Mouse (Mus musculus): ENCODE data around the gene Pole4. TPM values are rescaled to one million over a fixed set of nuclear protein-coding genes. Genes with fewer than 3 reads are reported as not detected.
"Not testable (repeated sequence)": the region's sequence is repeated elsewhere in the genome, so short reads cannot be mapped to it uniquely, and the experiment has no call there.

Gene Pole4
- polyA plus RNA-seq, 1 experiment from 2014 or later, result 146 TPM

- DNase-seq (ENCODE audit: low spot score), result no peak
Measured at GRCm38 (mm10) chr6:82715253-82715652, 10.1 kb upstream of the Pole4 start.

- DNase-seq (ENCODE audit: low spot score), result no peak
Measured at GRCm38 (mm10) chr6:82714841-82715240, 9.7 kb upstream of the Pole4 start.

GRCm38 (mm10) chr6:82714243-82714642 is 9.1 kb upstream of the Pole4 start:
- DNase-seq (ENCODE audit: low spot score), result peak; percentile 76

DNA sequence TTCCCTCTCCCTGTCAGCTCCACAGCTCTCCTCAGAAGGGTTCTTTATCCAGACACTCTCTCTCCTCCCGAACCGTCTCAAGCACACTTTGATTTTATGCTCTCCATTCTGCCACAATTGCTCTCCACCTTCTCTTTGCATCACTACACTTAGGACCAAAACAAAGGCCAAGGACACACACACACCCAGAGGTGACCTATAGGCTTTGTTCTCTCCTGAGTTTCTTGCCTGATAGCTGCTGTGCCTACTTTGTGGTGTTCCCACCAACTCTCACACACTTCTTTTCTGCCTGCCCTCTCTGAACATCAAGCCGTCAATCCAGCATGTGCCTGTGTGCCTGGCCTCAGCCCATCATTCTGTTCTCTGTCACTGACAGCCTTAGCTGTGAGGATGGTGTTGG is 2.6 kb upstream of the Pole4 start:
- no peak for DNase-seq (ENCODE audit: low spot score)

GRCm38 (mm10) chr6:82707241-82707640 is 2.1 kb upstream of the Pole4 start:
- DNase-seq (ENCODE audit: low spot score), result no peak

DNA sequence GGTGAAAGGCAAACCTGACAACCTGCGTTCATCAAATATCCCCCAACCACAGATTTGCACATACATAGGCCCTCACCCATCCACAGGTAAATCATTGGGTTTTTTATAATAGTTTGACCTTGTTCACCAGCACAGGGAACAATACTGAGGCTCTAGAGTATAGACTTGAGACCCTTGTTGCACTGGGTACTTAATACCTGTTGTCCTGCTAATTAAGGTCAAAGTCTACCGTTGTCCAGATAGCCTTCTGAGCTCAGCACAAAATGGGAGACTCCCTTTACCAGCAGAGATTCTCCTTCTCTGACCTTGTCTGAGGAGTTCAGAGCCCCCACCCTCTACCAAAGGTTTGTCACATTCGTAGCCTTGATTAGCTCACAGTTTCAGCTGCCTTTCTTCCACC is 1.5 kb downstream of the Pole4 start:
- DNase-seq (ENCODE audit: low spot score), result no peak

DNA sequence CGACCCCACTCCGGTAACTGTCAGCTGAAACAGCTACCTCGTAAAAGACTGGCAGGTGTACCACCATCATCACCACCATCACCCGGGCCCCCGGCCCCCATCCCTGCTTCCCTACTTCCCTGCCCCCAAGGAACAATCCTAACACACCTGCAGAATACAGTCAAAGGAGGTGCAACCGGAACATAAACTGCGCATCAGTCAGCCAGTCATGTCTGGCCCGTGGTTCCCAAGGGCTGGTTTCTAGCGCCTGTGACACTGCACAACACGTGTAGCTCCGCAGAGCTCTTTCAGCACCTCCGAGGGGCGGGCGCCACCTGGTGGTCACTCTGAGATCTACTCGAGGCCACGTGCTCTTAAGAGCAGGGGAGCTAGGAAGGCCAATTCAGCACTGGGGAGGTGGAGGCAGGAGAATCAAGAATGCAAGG is 2.6 kb downstream of the Pole4 start:
- peak; percentile 89 for DNase-seq (ENCODE audit: low spot score)

DNA sequence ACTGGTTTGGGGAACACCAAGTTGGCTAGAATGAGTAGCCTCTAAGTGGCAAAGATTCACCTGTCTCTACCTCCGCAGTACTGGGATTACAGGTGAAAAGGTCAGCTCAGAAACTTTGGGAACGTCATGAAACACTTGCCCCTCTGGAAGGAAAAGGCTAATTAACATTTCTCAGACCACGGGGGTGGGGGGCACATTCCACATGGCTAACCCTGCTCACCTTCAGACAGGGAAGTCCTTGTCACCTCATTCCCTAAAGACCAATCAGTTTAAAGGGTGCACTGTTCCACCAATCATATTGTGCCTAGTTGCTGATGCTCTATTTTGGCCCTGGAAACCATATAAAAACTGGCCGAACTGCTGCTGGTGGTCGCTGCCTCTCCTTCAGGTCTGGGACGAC is 3.9 kb downstream of the Pole4 start:
- no peak for DNase-seq (ENCODE audit: low spot score)

- no peak for DNase-seq (ENCODE audit: low spot score)
Measured at GRCm38 (mm10) chr6:82699831-82700230, 5.3 kb downstream of the Pole4 start.

DNA sequence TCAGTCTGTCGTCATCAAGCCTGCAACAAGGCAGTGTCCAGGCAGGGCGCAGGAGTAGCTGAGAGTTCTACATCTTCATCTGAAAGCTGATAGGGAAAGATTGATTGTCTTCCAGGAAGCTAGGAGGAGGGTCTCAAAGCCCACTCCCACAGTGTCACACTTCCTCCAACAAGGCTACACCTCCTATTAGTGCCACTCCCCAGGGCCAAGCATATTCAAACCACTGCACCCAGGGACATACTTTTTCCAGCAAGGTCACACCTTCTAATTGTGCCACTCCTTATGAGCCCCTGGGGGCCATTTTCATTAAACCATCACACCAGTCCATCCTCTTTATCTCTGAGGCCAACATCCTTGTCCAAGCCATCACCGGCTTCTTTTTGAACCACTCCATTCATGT is 8.4 kb downstream of the Pole4 start:
- DNase-seq (ENCODE audit: low spot score), result no peak

DNA sequence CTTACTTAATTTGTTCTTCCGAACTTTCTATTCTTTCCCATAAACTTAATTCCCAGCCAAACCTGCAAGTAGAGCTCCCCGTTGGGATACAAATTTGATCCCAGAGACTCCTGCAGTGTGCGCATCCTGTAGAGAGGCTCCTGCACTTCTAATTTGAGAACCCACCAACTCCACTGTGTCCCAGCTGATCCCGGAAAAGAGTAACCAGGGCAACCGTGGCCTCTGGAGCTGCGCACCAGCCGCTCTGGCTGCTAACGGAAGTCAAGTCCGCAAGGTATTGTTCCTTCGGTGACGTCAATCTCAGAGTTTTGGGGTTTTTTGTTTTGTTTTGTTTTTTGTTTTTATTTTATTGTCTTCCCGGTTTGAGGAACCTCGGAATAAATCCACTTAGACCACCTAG is 10.5 kb downstream of the Pole4 start:
- no peak for DNase-seq (ENCODE audit: low spot score)

GRCm38 (mm10) chr6:82689474-82689873 is 15.7 kb downstream of the Pole4 start:
- DNase-seq (ENCODE audit: low spot score), result no peak

GRCm38 (mm10) chr6:82688586-82688985 is 16.6 kb downstream of the Pole4 start:
- DNase-seq (ENCODE audit: low spot score), result not testable (repeated sequence)

GRCm38 (mm10) chr6:82684136-82684535 is 21.0 kb downstream of the Pole4 start:
- DNase-seq (ENCODE audit: low spot score), result no peak

GRCm38 (mm10) chr6:82679286-82679685 is 25.9 kb downstream of the Pole4 start:
- DNase-seq (ENCODE audit: low spot score), result not testable (repeated sequence)

DNA sequence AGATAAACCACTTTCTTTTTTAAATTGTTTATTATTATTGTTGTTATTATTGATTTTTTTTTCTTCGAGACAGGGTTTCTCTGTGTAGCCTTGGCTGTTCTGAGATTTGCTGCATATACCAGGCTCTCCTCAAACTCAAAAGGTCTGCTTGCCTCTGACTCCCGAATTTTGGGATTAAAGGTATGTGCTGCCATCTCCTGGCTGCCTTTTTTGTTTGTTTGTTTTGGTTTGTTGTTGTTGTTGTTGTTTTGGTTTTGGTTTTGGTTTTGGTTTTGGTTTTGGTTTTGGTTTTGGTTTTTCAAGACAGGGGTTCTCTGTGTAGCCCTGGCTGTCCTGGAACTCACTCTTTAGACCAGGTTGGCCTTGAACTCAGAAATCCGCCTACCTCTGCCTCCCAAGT is 27.5 kb downstream of the Pole4 start:
- DNase-seq (ENCODE audit: low spot score), result not testable (repeated sequence)

- no peak for DNase-seq (ENCODE audit: low spot score)
Measured at GRCm38 (mm10) chr6:82666480-82666879, 38.7 kb downstream of the Pole4 start.

DNA sequence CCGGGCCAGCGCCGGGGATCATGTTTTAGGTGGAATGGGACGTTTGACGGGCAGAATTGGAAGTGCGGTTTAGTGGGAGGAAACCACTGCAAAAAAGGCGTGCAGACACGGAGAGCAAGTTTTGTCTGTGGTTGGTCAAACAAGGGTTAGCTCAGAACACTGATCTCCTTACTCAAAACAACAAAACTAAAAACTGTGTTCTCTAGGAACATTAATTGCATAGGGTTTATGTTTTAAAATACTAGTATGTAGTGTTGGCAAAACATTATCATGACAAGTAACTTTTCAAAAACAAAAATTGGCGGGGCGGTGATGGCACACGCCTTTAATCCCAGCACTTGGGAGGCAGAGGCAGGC is 52.0 kb downstream of the Pole4 start:
- DNase-seq (ENCODE audit: low spot score), result no peak

DNA sequence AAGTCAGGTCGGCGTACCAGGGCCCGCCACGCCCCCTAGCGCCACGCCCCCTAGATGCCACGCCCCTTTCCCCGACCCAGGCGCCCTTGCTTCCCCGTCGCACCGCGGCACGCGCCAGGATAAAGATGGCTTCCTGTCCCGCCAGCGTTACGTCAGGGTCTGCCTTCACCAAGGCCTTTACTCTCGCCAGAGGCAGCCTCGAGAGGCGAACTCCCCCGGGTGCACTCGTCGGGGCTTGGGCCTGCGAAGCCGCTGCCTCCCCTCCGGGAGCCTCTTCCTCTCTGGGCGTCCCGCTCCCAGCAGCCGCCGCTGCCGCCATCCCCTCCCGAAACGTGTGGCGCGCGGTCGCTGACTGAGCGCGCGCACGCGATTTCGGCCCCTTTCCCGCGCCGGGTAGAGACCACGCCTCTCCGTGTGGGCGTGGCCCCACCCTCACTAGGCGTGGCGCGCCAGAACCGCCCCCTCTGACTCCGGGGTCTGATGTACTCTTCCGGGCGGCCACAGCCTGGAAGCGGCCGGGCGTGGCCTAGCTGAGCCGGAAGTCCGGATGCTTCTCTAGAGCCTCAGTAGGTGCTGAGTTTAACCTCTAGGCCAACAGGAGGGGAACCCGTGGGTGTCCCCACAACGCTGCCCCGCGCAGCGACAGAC is 52.5 kb downstream of the Pole4 start:
- DNase-seq (ENCODE audit: low spot score), result peak; percentile 98

DNA sequence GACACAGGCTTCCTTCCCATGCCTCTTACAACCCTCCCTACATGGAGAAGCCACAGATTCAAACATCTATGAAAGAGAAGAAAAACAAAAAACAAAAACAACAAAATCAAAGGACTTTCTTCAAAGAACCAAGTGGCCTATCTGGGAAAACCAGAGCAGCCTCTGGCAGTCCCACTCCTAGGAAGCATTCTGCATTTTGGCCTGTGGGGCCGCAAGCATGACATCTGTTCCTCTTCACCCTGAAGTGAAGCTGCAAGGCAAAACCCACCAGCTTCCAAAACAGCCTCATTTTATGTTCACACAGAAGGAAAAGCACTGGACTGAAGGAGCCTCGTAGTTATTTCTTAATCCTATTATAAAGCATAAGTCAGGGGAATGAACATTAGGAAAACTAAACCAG is 56.1 kb downstream of the Pole4 start:
- no peak for DNase-seq (ENCODE audit: low spot score)

GRCm38 (mm10) chr6:82647940-82648655 is 57.1 kb downstream of the Pole4 start:
- DNase-seq (ENCODE audit: low spot score), result no peak

- no peak for DNase-seq (ENCODE audit: low spot score)
Measured at GRCm38 (mm10) chr6:82647001-82647400, 58.2 kb downstream of the Pole4 start.

DNA sequence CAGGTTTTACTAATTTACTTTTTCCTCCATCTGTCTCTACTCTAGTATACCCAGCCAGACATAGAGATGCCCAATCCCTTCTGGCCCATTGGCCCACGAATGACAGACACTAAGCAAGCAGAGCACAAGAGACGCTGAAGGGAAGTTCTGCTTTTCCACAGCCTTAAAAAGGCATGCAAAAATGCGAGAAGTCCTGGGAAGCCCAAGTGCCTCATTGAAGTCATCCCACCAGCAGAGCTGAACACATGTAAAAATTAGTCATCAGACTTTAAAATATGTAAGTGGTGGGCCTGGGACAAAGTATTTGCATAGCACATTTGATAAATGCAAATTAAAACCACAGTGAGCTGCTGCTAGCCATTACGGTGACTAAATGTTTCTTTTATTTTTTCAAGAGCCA is 65.1 kb downstream of the Pole4 start:
- no peak for DNase-seq (ENCODE audit: low spot score)

All from thymus, postnatal 0 days (tissue).